Mouse (Mus musculus): ENCODE data around the gene Dus4l.
"Not testable (repeated sequence)": the region's sequence is repeated elsewhere in the genome, so short reads cannot be mapped to it uniquely, and the experiment has no call there.

The Dus4l gene

GRCm38 (mm10) chr12:31654197-31654964 lies at the start of gene Dus4l, which contains the start of gene Cog5:
TSS of gene Dus4l (minus strand) at chr12:31654826.
TSS of gene Cog5 (plus strand) at chr12:31654869.
- DNase-seq (ENCODE audit: low spot score) = peak; percentile 100

GRCm38 (mm10) chr12:31703904-31704303 lies 49.3 kb upstream of the Dus4l start:
- no peak for DNase-seq (ENCODE audit: low spot score)

GRCm38 (mm10) chr12:31701411-31701810 lies 46.8 kb upstream of the Dus4l start:
- DNase-seq (ENCODE audit: low spot score) = no peak

GRCm38 (mm10) chr12:31700623-31701347 lies 46.2 kb upstream of the Dus4l start:
- no peak for DNase-seq (ENCODE audit: low spot score)

GRCm38 (mm10) chr12:31693278-31693677 lies 38.7 kb upstream of the Dus4l start:
- no peak for DNase-seq (ENCODE audit: low spot score)

GRCm38 (mm10) chr12:31686679-31687078 lies 32.1 kb upstream of the Dus4l start:
- no peak for DNase-seq (ENCODE audit: low spot score)

- no peak for DNase-seq (ENCODE audit: low spot score)
Observed at GRCm38 (mm10) chr12:31667187-31667586, 12.6 kb upstream of the Dus4l start.

- DNase-seq (ENCODE audit: low spot score) = no peak
Observed at GRCm38 (mm10) chr12:31665999-31666398, 11.4 kb upstream of the Dus4l start.

GRCm38 (mm10) chr12:31656841-31657240 lies 2.2 kb upstream of the Dus4l start:
- no peak for DNase-seq (ENCODE audit: low spot score)

GRCm38 (mm10) chr12:31654965-31655477 lies 395 bp upstream of the Dus4l start:
- no peak for DNase-seq (ENCODE audit: low spot score)

GRCm38 (mm10) chr12:31653611-31654010 lies 1.0 kb downstream of the Dus4l start:
- no peak for DNase-seq (ENCODE audit: low spot score)

- no peak for DNase-seq (ENCODE audit: low spot score)
Observed at GRCm38 (mm10) chr12:31635240-31635607, 19.4 kb downstream of the Dus4l start.

GRCm38 (mm10) chr12:31634343-31635239 lies 20.0 kb downstream of the Dus4l start, which contains the start of gene Bcap29:
TSS of gene Bcap29 (minus strand) at chr12:31634658.
- DNase-seq (ENCODE audit: low spot score) = peak; percentile 34

- DNase-seq (ENCODE audit: low spot score) = peak; percentile 18
Observed at GRCm38 (mm10) chr12:31633970-31634342, 20.7 kb downstream of the Dus4l start.

- DNase-seq (ENCODE audit: low spot score) = not testable (repeated sequence)
Observed at GRCm38 (mm10) chr12:31628396-31628795, 26.2 kb downstream of the Dus4l start.

GRCm38 (mm10) chr12:31625016-31625415 lies 29.6 kb downstream of the Dus4l start:
- DNase-seq (ENCODE audit: low spot score) = no peak

GRCm38 (mm10) chr12:31620106-31620505 lies 34.5 kb downstream of the Dus4l start:
- no peak for DNase-seq (ENCODE audit: low spot score)

GRCm38 (mm10) chr12:31613353-31613752 lies 41.3 kb downstream of the Dus4l start:
- DNase-seq (ENCODE audit: low spot score) = no peak

- DNase-seq (ENCODE audit: low spot score) = no peak
Observed at GRCm38 (mm10) chr12:31608138-31608537, 46.5 kb downstream of the Dus4l start.

- DNase-seq (ENCODE audit: low spot score) = no peak
Observed at GRCm38 (mm10) chr12:31604894-31605293, 49.7 kb downstream of the Dus4l start.

GRCm38 (mm10) chr12:31603586-31603985 lies 51.0 kb downstream of the Dus4l start:
- no peak for DNase-seq (ENCODE audit: low spot score)

GRCm38 (mm10) chr12:31594296-31594695 lies 60.3 kb downstream of the Dus4l start:
- no peak for DNase-seq (ENCODE audit: low spot score)

Data from ovary, postnatal 10 days (tissue).